Mouse (Mus musculus): Measurements from ENCODE around the gene Cpn1. TPM values are rescaled to one million over a fixed set of nuclear protein-coding genes. Genes with fewer than 3 reads are reported as not detected.

Cpn1 gene
- polyA plus RNA-seq, 1 experiment from 2014 or later, result 0.10 TPM

GRCm38 (mm10) chr19:43980711-43981110, 5.6 kb downstream of the Cpn1 start:
- 97% methylated on average over 17 of the region's 17 CpGs for WGBS
- Histone ChIP-seq H3K4me2 (no peak overlapping the region), H3K9me3 (replicated peaks) (no peaks in the 10 kb centered on the region), H3K9ac (replicated peaks) (no peak overlapping the region), H3K27me3 (replicated peaks) (0 out of 2 replicates have a peak, but pooled peaks cover under 1% of the 10 kb centered on the region), H3K36me3 (no peaks in the 10 kb centered on the region), H3K4me1 (0 out of 2 replicates have a peak, but pooled peaks cover under 1% of the 10 kb centered on the region), H3K4me3 (replicated peaks) (no peak overlapping the region), H3K27ac (replicated peaks) (no peak overlapping the region)
- ATAC-seq (ENCODE audit: low FRiP score), result no peak

- Histone ChIP-seq H3K27me3 (replicated peaks) (no peaks in the 10 kb centered on the region), H3K4me1 (no peaks in the 10 kb centered on the region), H3K9me3 (replicated peaks) (no peaks in the 10 kb centered on the region), H3K36me3 (no peaks in the 10 kb centered on the region), H3K9ac (replicated peaks) (no peak overlapping the region), H3K27ac (replicated peaks) (no peak overlapping the region), H3K4me3 (replicated peaks) (no peak overlapping the region), H3K4me2 (no peak overlapping the region)
- WGBS, result 86% methylated on average over 3 of the region's 3 CpGs
- no peak for ATAC-seq (ENCODE audit: low FRiP score)
These were observed 8.6 kb downstream of the Cpn1 start for GRCm38 (mm10) chr19:43977799-43978198.

- Histone ChIP-seq H3K4me3 (replicated peaks) (no peak overlapping the region), H3K9me3 (replicated peaks) (no peaks in the 10 kb centered on the region), H3K27ac (replicated peaks) (no peak overlapping the region), H3K36me3 (no peaks in the 10 kb centered on the region), H3K9ac (replicated peaks) (no peak overlapping the region), H3K4me1 (no peaks in the 10 kb centered on the region), H3K4me2 (no peak overlapping the region), H3K27me3 (replicated peaks) (no peaks in the 10 kb centered on the region)
- 67% methylated on average over 6 of the region's 6 CpGs for WGBS
- ATAC-seq (ENCODE audit: low FRiP score), result no peak
These were observed 9.7 kb downstream of the Cpn1 start for GRCm38 (mm10) chr19:43976661-43977060.

- 94% methylated on average over 6 of the region's 6 CpGs for WGBS
- Histone ChIP-seq H3K9ac (replicated peaks) (no peak overlapping the region), H3K4me1 (no peaks in the 10 kb centered on the region), H3K27me3 (replicated peaks) (no peaks in the 10 kb centered on the region), H3K4me3 (replicated peaks) (no peak overlapping the region), H3K4me2 (no peak overlapping the region), H3K9me3 (replicated peaks) (no peaks in the 10 kb centered on the region), H3K36me3 (no peaks in the 10 kb centered on the region), H3K27ac (replicated peaks) (no peak overlapping the region)
- no peak for ATAC-seq (ENCODE audit: low FRiP score)
These were observed 12.1 kb downstream of the Cpn1 start for GRCm38 (mm10) chr19:43974221-43974620.

GRCm38 (mm10) chr19:43973711-43974110, 12.6 kb downstream of the Cpn1 start:
- H3K4me1 ChIP-seq, result no peaks in the 10 kb centered on the region
- no peak for ATAC-seq (ENCODE audit: low FRiP score)
- H3K27me3 ChIP-seq (replicated peaks), result no peaks in the 10 kb centered on the region
- H3K9me3 ChIP-seq (replicated peaks), result no peaks in the 10 kb centered on the region
- H3K4me3 ChIP-seq (replicated peaks), result no peak overlapping the region
- no peak overlapping the region for H3K27ac ChIP-seq (replicated peaks)
- H3K4me2 ChIP-seq, result no peak overlapping the region
- H3K9ac ChIP-seq (replicated peaks), result no peak overlapping the region
- no peaks in the 10 kb centered on the region for H3K36me3 ChIP-seq
- WGBS, result 91% methylated on average over 9 of the region's 9 CpGs

- Histone ChIP-seq H3K4me2 (no peak overlapping the region), H3K36me3 (no peaks in the 10 kb centered on the region), H3K27ac (replicated peaks) (no peak overlapping the region), H3K4me1 (no peaks in the 10 kb centered on the region), H3K9ac (replicated peaks) (no peak overlapping the region), H3K9me3 (replicated peaks) (no peaks in the 10 kb centered on the region), H3K27me3 (replicated peaks) (no peaks in the 10 kb centered on the region), H3K4me3 (replicated peaks) (no peak overlapping the region)
- WGBS, result 96% methylated on average over 8 of the region's 8 CpGs
- ATAC-seq (ENCODE audit: low FRiP score), result no peak
These were observed 14.2 kb downstream of the Cpn1 start for GRCm38 (mm10) chr19:43972129-43972528.

- Histone ChIP-seq H3K9ac (replicated peaks) (no peak overlapping the region), H3K27ac (replicated peaks) (no peak overlapping the region), H3K4me2 (no peak overlapping the region), H3K27me3 (replicated peaks) (no peaks in the 10 kb centered on the region), H3K4me3 (replicated peaks) (no peak overlapping the region), H3K36me3 (no peaks in the 10 kb centered on the region), H3K4me1 (no peaks in the 10 kb centered on the region), H3K9me3 (replicated peaks) (no peaks in the 10 kb centered on the region)
- 54% methylated on average over 10 of the region's 11 CpGs for WGBS
- no peak for ATAC-seq (ENCODE audit: low FRiP score)
These were observed 17.8 kb downstream of the Cpn1 start for GRCm38 (mm10) chr19:43968436-43969026.

- no peak overlapping the region for H3K9ac ChIP-seq (replicated peaks)
- 87% methylated on average over 2 of the region's 2 CpGs for WGBS
- H3K27me3 ChIP-seq (replicated peaks), result no peaks in the 10 kb centered on the region
- no peaks in the 10 kb centered on the region for H3K4me1 ChIP-seq
- H3K9me3 ChIP-seq (replicated peaks), result no peaks in the 10 kb centered on the region
- H3K27ac ChIP-seq (replicated peaks), result no peak overlapping the region
- ATAC-seq (ENCODE audit: low FRiP score), result no peak
- H3K4me2 ChIP-seq, result no peak overlapping the region
- no peaks in the 10 kb centered on the region for H3K36me3 ChIP-seq
- H3K4me3 ChIP-seq (replicated peaks), result no peak overlapping the region
These were observed 19.9 kb downstream of the Cpn1 start for GRCm38 (mm10) chr19:43966481-43966880.

GRCm38 (mm10) chr19:43965496-43966085, 20.8 kb downstream of the Cpn1 start:
- Histone ChIP-seq H3K9ac (replicated peaks) (no peak overlapping the region), H3K9me3 (replicated peaks) (no peaks in the 10 kb centered on the region), H3K4me2 (no peak overlapping the region), H3K36me3 (no peaks in the 10 kb centered on the region), H3K27ac (replicated peaks) (no peak overlapping the region), H3K27me3 (replicated peaks) (no peaks in the 10 kb centered on the region), H3K4me1 (no peaks in the 10 kb centered on the region), H3K4me3 (replicated peaks) (no peak overlapping the region)
- ATAC-seq (ENCODE audit: low FRiP score), result no peak
- 90% methylated on average over 11 of the region's 11 CpGs for WGBS

GRCm38 (mm10) chr19:43962795-43963194, 23.6 kb downstream of the Cpn1 start:
- H3K9me3 ChIP-seq (replicated peaks), result no peaks in the 10 kb centered on the region
- no peak overlapping the region for H3K27ac ChIP-seq (replicated peaks)
- no peaks in the 10 kb centered on the region for H3K27me3 ChIP-seq (replicated peaks)
- ATAC-seq (ENCODE audit: low FRiP score), result no peak
- H3K4me3 ChIP-seq (replicated peaks), result no peak overlapping the region
- 0 out of 2 replicates have a peak, but pooled peaks cover 2% of the 10 kb centered on the region for H3K4me1 ChIP-seq
- no peak overlapping the region for H3K4me2 ChIP-seq
- H3K9ac ChIP-seq (replicated peaks), result no peak overlapping the region
- WGBS, result 72% methylated on average over 9 of the region's 9 CpGs
- H3K36me3 ChIP-seq, result no peaks in the 10 kb centered on the region

- no peaks in the 10 kb centered on the region for H3K36me3 ChIP-seq
- ATAC-seq (ENCODE audit: low FRiP score), result no peak
- 86% methylated on average over 2 of the region's 2 CpGs for WGBS
These were observed 25.2 kb downstream of the Cpn1 start for GRCm38 (mm10) chr19:43961185-43961584.

GRCm38 (mm10) chr19:43960014-43960413, 26.3 kb downstream of the Cpn1 start:
- H3K4me1 ChIP-seq, result 0 out of 2 replicates have a peak, but pooled peaks cover 4% of the 10 kb centered on the region
- no peaks in the 10 kb centered on the region for H3K9me3 ChIP-seq (replicated peaks)
- H3K36me3 ChIP-seq, result no peaks in the 10 kb centered on the region
- H3K27me3 ChIP-seq (replicated peaks), result no peaks in the 10 kb centered on the region
- H3K27ac ChIP-seq (replicated peaks), result no peak overlapping the region
- H3K9ac ChIP-seq (replicated peaks), result no peak overlapping the region
- no peak overlapping the region for H3K4me2 ChIP-seq
- 92% methylated on average over 11 of the region's 11 CpGs for WGBS
- H3K4me3 ChIP-seq (replicated peaks), result no peak overlapping the region
- no peak for ATAC-seq (ENCODE audit: low FRiP score)

More at GRCm38 (mm10) chr19:43961185-43961584, 25.2 kb downstream of the Cpn1 start:
- H3K4me3 ChIP-seq (replicated peaks), result no peak overlapping the region
- no peaks in the 10 kb centered on the region for H3K9me3 ChIP-seq (replicated peaks)
- H3K9ac ChIP-seq (replicated peaks), result no peak overlapping the region
- H3K4me2 ChIP-seq, result no peak overlapping the region
- H3K27ac ChIP-seq (replicated peaks), result no peak overlapping the region
- H3K27me3 ChIP-seq (replicated peaks), result no peaks in the 10 kb centered on the region
- H3K4me1 ChIP-seq, result 0 out of 2 replicates have a peak, but pooled peaks cover 4% of the 10 kb centered on the region

Data from neural tube, embryonic 15.5 days (tissue).